Mouse (Mus musculus) gastrocnemius, postnatal 4 days (tissue): ENCODE data around the gene Bmper. TPM values are rescaled to one million over a fixed set of nuclear protein-coding genes. Genes with fewer than 3 reads are reported as not detected.
A peak's percentile ranks its signal among the peaks of the same experiment; 100 is the strongest.

Experiments
- DNase-seq, 2 experiments: peaks; one replicate each; pipeline ENCODE4 v3.0.0; 2021 to 2022; ENCODE audit warnings: low spot score in 2 of 2, mixed read lengths in 2 of 2
- long read RNA-seq, 2 experiments: library from polyadenylated mRNA; stranded (forward); transcript quantifications; one replicate each; pipeline ENCODE4 v2.0.0; 2021
- total RNA-seq, 2 experiments: library from RNA; stranded (reverse); gene quantifications; 2 replicates each; pipeline ENCODE4 v1.2.3; 2021

The Bmper gene
- total RNA-seq = 10 to 100 TPM; 12.3 to 12.9 TPM
- long read RNA-seq, experiment 1, transcript Bmper-201 (15 exons, 3,791 nt) = major isoform, 13 of 22 reads
- long read RNA-seq, experiment 1, partial matches to known transcripts = 2 of 22 reads
- long read RNA-seq, experiment 1, other reads (novel, unspliced or antisense) = 7 of 22 reads
- long read RNA-seq, experiment 2, transcript Bmper-201 (15 exons, 3,791 nt) = major isoform, 7 of 12 reads
- long read RNA-seq, experiment 2, partial matches to known transcripts = 2 of 12 reads
- long read RNA-seq, experiment 2, other reads (novel, unspliced or antisense) = 3 of 12 reads

- peak; percentile 61 to 74 for DNase-seq
These were observed at the start of gene Bmper for GRCm38 (mm10) chr9:23222841-23223548. Gene Bmper, plus strand, starts transcription at chr9:23223076.

- no peak for DNase-seq
These were observed 45.4 kb upstream of the Bmper start for GRCm38 (mm10) chr9:23177476-23177875.

DNA sequence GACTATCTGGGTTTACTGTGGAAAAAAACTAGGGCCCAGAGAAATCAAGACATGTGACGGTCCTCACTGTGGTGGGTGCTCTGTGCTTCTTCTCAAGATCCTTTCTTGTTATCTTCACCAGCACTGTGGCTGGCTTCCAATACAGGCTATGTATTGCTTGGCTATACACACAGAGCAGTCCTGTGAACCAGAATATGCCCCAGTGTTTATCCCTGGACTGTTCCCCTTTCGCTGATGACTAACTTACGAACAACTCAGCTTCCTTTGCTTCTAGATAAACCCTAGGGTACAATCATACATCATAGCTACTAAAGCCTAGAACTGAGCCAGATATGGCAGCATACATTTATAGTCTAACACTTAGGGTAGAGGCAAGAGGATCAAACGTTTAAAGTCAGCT is 35.7 kb upstream of the Bmper start:
- no peak for DNase-seq

DNA sequence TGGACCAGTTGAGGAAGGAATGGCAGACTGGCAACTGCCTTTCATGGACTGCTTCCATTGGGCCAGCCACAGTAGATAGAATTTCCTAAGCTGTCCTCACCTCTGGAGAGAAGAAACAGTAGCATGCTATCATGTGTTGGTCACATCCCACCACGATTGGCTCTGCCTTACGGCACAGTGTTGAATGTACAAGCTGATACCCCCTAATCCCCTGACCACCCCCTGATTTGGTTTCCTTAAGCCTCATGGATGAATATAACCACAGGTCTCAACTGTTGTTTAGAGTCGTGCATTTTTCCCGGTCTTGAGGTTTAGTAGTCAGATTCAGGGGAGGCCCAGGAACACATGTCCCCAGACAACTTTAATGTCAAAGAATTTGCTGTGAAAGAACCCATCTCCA is 34.7 kb upstream of the Bmper start:
- DNase-seq = no peak

GRCm38 (mm10) chr9:23190950-23191349 is 31.9 kb upstream of the Bmper start:
- DNase-seq = no peak

DNA sequence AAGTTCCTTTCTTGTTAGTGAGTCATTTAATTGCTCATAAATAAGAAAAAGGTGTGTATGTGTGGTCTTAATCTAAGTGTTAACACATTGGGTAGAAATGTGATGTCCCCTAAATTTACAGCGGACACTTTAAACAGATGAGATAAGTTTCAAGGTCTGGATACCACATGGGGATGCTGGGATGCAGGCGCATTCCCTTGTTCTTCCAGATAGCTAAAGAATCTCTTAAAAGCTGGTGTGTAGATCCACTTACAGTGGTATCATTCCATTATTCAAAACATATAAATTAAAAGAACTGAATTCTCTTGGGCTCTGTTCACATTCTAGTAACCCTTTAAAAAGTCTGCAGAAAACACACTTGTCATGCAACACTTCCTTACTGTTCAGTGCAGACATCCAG is 31.4 kb upstream of the Bmper start:
- DNase-seq = no peak

DNA sequence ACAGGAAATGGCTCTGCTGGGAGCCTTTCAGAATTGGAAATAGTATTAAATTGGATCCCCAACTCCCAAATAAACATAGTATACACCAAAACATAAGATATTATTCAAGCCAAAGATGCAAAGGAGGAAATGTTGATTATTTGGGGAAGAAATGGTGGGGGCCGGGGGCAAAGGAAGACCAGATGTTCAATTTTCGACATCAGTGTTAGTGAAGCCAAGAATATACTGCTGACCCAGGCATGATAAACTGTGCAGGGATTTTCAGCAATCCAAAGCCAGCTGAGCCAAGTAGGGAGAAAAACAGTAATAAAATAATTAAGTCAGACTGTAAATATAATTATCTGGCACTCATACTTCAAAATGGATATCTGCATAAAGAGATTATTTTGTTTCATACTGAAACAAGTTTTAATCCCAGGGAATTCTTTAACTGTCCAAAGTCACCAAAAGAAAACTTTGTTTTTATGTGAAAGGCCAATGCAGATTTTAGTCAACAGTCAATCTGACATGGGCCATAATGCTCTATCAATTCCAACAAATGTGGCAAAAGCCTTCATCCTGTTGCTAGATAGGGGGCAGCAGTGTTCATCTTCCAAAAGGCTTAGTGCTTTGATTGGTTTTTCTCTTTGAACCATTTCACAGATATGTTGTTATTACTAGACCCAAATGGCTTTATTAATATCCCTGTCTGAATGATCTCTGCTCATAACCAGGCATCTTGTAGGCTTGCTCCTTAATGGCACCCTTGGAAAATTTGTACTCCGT is 30.1 kb upstream of the Bmper start:
- DNase-seq = no peak

GRCm38 (mm10) chr9:23198996-23199395 is 23.9 kb upstream of the Bmper start:
- no peak for DNase-seq

- no peak for DNase-seq
These were observed 23.0 kb upstream of the Bmper start for GRCm38 (mm10) chr9:23199841-23200240.

- no peak for DNase-seq
These were observed 22.0 kb upstream of the Bmper start for GRCm38 (mm10) chr9:23200828-23201227.

- no peak for DNase-seq
These were observed 20.4 kb upstream of the Bmper start for GRCm38 (mm10) chr9:23202431-23202830.

GRCm38 (mm10) chr9:23204339-23205288 is 18.3 kb upstream of the Bmper start:
- DNase-seq = no peak

DNA sequence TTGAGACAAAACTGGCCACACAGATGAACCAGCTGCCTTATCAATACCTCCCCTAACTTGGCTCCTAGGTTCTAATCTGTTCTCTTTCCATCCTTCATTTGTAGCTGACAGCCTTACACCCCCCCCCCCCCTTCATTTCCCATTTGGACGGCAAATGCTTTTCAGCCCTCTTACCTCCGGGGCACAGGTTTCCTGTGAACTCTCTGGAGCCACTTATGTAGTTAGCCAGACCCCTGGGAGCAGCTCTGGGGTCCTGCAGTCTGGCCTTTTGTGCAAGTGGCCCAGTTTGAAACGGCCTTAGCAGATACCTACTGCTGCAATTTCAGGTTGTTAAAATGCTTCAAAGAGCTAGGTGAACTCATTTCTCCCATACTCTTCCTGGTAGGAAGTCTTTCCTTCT is 17.6 kb upstream of the Bmper start:
- no peak for DNase-seq

DNA sequence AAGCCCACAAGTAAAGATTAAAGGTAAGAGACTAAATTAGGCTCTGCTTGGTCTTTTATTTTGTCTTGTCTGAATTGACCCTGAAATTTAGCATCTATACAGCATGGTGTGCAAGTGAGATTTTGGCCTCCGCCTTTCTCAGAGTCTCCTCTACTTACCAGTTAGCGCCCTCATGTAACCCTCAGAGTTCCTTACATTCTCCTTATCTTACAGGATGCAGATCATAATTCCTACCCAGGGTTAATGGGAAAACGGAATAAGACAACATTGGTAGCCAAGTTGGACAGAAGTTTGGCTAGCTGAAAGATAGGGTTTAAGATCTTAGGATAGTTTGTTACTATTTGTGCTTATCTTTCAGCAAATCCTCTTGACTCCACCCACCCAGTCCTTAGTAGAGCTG is 17.1 kb upstream of the Bmper start:
- DNase-seq = no peak

DNA sequence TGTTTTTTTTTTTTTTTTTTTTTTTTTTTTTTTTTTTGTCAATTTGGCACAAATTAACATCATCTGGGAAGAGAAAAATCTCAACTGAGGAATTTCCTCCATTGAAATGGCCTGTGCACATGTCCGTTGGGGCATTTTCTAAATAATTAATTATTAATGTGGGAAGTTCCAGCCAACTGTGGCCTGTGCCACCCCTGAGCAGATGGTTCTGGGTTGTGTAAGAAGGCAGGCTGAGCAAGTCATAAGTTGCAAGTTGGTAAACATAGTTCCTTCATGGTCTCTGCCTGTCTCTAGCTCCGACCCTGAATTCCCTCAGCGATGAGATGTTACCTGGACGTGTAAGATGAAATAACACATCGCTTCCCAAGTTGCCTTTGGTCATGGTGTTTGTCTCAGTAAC is 16.7 kb upstream of the Bmper start:
- no peak for DNase-seq

GRCm38 (mm10) chr9:23212303-23212702 is 10.6 kb upstream of the Bmper start:
- DNase-seq = peak; percentile 56 to 69

GRCm38 (mm10) chr9:23219754-23220153 is 3.1 kb upstream of the Bmper start:
- DNase-seq = no peak

GRCm38 (mm10) chr9:23221976-23222375 is 900 bp upstream of the Bmper start:
- DNase-seq = no peak

DNA sequence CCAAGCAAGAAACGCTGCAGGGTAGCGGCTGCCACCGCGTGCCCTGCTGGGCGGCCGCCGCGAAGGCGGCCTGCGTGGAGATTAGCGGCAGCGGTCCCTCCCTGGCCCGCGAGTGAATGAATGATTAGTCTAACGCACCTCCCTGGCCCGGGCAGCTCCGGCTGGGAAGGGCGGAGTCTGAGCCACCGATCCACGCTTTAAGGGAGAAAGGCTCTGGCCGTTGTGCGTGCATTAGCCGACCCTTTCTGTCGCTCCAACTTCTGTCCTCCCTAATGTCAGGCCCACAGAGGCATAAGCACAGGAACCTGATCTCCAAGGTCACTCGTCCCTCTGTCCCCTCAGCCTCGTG is 410 bp upstream of the Bmper start:
- DNase-seq = peak; percentile 26 to 27

DNA sequence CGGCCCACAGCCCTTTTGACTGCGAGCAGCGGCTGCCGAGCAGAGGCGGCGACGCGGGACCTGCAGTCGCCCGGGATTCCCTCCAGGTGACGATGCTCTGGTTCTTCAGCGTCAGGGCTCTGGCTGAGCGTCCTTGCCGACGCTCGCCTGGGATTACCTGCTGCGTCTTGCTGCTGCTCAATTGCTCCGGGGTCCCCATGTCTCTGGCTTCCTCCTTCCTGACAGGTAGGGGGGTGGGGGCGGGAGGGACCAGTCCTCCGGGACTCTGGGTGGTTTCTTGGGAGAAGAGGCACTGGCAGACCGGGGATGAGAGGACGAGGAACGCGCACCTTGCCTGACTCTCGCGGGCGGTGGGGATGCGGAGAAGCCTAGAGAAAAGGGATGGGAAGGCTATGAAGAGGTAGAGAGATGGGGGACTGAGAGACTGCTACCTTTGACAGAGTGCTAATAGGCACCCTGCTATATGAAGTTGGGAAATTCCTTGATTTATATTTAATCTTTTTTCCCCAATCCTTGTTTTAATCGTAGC is 737 bp downstream of the Bmper start:
- no peak for DNase-seq
